Mouse (Mus musculus) small intestine, adult 2 months (tissue): ENCODE measurements around the gene Slc11a2. TPM values are rescaled to one million over a fixed set of nuclear protein-coding genes. Genes with fewer than 3 reads are reported as not detected.
"Not testable (repeated sequence)": the region's sequence is repeated elsewhere in the genome, so short reads cannot be mapped to it uniquely, and the experiment has no call there.

Experiments used
- H3K27ac ChIP-seq: fragments of 200-500 bp; 2 replicates; pipeline ENCODE4 v1.5.1; 2012; ENCODE audit warnings: low read depth, low read length, control low read depth, inconsistent platforms; ENCODE audit not compliant: insufficient read depth
- H3K27me3 ChIP-seq: fragments of 200-500 bp; 2 replicates; pipeline ENCODE4 v1.6.1; 2012; ENCODE audit warnings: mild to moderate bottlenecking, moderate library complexity, low read length, inconsistent platforms; ENCODE audit not compliant: control insufficient read depth, insufficient read depth
- H3K36me3 ChIP-seq: fragments of 200-500 bp; 2 replicates; pipeline ENCODE4 v1.6.1; 2012; ENCODE audit warnings: mild to moderate bottlenecking, low read length, control low read depth, inconsistent platforms; ENCODE audit not compliant: control insufficient read depth, insufficient read depth
- H3K4me1 ChIP-seq: fragments of 200-500 bp; 2 replicates; pipeline ENCODE4 v1.6.1; 2012; ENCODE audit warnings: low read length, inconsistent platforms, mixed read lengths; ENCODE audit not compliant: control insufficient read depth, insufficient read depth, insufficient read length
- H3K4me3 ChIP-seq: fragments of 200-500 bp; 2 replicates; pipeline ENCODE4 v1.5.1; 2012; ENCODE audit warnings: low read depth, mild to moderate bottlenecking, control low read depth, inconsistent platforms, low read length, moderate library complexity
- CTCF ChIP-seq: fragments of 200-500 bp; IDR thresholded peaks from 2 replicates; pipeline ENCODE4 v1.5.1; 2012; ENCODE audit warnings: low read depth, mild to moderate bottlenecking, control low read depth, inconsistent platforms, low read length, moderate library complexity, mixed read lengths; ENCODE audit not compliant: insufficient replicate concordance, insufficient read length; ENCODE audit errors: extremely low read depth
- POLR2A ChIP-seq: fragments of 200-500 bp; IDR thresholded peaks from 2 replicates; pipeline ENCODE4 v1.6.1; 2012; ENCODE audit warnings: low read depth, mild to moderate bottlenecking, control low read depth, inconsistent platforms, low read length, moderate library complexity
- WGBS: fragments of 180-500 bp; shearing (Covaris S2); methylation state at CpG from one replicate; pipeline ENCODE4 v1.1.7; 2018; 5-methylcytosine and 5-hydroxymethylcytosine counted together
- polyA plus RNA-seq: library from polyadenylated mRNA; depleted of rRNA; stranded (reverse); fragments of >200 nt; gene quantifications from 2 replicates; pipeline ENCODE4 v1.2.3, GENCODE M21; 2012; rRNA removed

Gene Slc11a2
- polyA plus RNA-seq, 1 experiment, result 39.4 TPM

- Histone ChIP-seq H3K4me1 (no peaks in the 10 kb centered on the region), H3K36me3 (no peaks in the 10 kb centered on the region), H3K27ac (no peak within 1 kb of the TSS), H3K4me3 (no peak within 1 kb of the TSS), H3K27me3 (peaks cover 15% of the 10 kb centered on the region)
- 60% methylated on average over 10 of the region's 10 CpGs for WGBS
- TF ChIP-seq CTCF, result no peak
- no peak for TF ChIP-seq POLR2A
Observed at GRCm38 (mm10) chr15:100352711-100353250, 72.1 kb downstream of the Slc11a2 start, which contains the start of the genes Methig1 and Mettl7a2. Methig1 (plus strand) TSS chr15:100353149. Mettl7a2 (plus strand) TSS chr15:100353200.

DNA sequence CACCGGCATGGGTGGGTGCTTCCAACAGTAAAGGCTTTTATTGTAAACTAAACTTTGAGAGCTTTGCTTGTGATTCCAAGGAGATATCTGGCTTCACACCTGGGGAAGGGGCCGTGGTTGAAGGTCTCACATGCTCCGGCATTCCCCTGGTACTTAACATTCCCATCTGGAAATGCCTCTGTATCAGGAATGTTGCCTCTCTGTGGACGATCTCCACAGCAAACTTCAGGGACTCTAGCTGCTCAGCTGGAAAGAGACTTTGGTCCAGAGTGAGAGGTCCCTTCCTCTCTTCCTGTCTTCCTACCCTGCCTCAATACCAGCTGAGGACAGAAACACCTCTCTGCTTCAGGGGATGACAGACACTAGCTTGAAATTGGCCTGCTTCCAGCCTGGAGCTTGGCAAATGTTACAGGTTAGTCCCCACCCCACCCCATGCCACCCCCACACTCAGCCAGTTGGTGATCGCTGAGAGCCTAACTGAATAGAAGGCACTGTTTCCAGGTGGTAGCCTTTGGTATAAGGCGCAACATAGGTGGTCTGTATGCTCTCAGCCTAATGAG, 73.3 kb downstream of the Slc11a2 start:
- no peak overlapping the region for H3K4me3 ChIP-seq
- WGBS, result 51% methylated on average over 6 of the region's 6 CpGs
- H3K36me3 ChIP-seq, result no peaks in the 10 kb centered on the region
- TF ChIP-seq CTCF, result no peak
- TF ChIP-seq POLR2A, result no peak
- H3K27me3 ChIP-seq, result peaks cover 15% of the 10 kb centered on the region
- no peak overlapping the region for H3K27ac ChIP-seq
- H3K4me1 ChIP-seq, result no peaks in the 10 kb centered on the region

- H3K27ac ChIP-seq, result no peak overlapping the region
- H3K4me1 ChIP-seq, result no peaks in the 10 kb centered on the region
- TF ChIP-seq CTCF (no peak), POLR2A (no peak)
- WGBS, result 46% methylated on average over 2 of the region's 2 CpGs
- H3K4me3 ChIP-seq, result no peak overlapping the region
- H3K36me3 ChIP-seq, result no peaks in the 10 kb centered on the region
- H3K27me3 ChIP-seq, result peaks cover 18% of the 10 kb centered on the region
Observed at GRCm38 (mm10) chr15:100349496-100349895, 75.4 kb downstream of the Slc11a2 start.

DNA sequence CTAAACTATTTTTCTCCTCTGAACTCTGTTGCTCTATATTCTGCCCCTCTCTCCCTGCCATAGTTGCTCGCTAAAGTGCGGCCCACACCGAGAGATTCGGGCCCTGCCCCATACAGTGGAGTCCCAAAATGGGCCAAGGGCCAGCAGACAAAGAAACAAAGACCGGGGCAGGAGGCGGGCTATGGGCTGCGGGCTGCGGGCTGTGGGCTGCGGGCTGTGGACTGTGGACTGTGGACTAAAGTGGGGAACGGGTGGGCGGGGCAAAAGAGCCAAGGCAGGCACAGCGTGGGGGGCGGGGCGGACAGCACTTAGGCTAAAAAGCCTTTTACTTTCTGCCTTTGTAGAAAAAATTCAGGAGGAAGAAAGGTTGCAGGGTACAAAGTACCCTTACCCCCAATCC, 78.1 kb downstream of the Slc11a2 start:
- Histone ChIP-seq H3K4me1 (no peaks in the 10 kb centered on the region), H3K4me3 (no peak overlapping the region), H3K27me3 (peaks cover 14% of the 10 kb centered on the region), H3K36me3 (no peaks in the 10 kb centered on the region), H3K27ac (no peak overlapping the region)
- WGBS, result 45% methylated on average over 14 of the region's 14 CpGs
- TF ChIP-seq POLR2A, result no peak
- TF ChIP-seq CTCF, result no peak

GRCm38 (mm10) chr15:100345484-100345883, 79.4 kb downstream of the Slc11a2 start:
- H3K4me3 ChIP-seq, result no peak overlapping the region
- no peak overlapping the region for H3K27ac ChIP-seq
- H3K4me1 ChIP-seq, result no peaks in the 10 kb centered on the region
- peaks cover 6% of the 10 kb centered on the region for H3K27me3 ChIP-seq
- TF ChIP-seq POLR2A (no peak), CTCF (no peak)
- H3K36me3 ChIP-seq, result no peaks in the 10 kb centered on the region

- not testable (repeated sequence) for H3K27me3 ChIP-seq, H3K4me1 ChIP-seq, H3K36me3 ChIP-seq, H3K27ac ChIP-seq, H3K4me3 ChIP-seq
- 69% methylated on average over 5 of the region's 5 CpGs for WGBS
Observed at GRCm38 (mm10) chr15:100341314-100341980, 83.4 kb downstream of the Slc11a2 start.

Other genes with a start within 250 kb of the Slc11a2 start
- gene Atf1, start 197.3 kb downstream of the Slc11a2 start, polyA plus RNA-seq, result 24.4 and 41.8 TPM in 2 replicates
- not detected in 2 replicates for gene Tmprss12, start 144.2 kb downstream of the Slc11a2 start, polyA plus RNA-seq
- gene Mettl7a1, start 120.9 kb downstream of the Slc11a2 start, polyA plus RNA-seq, result 12.7 and 16.4 TPM in 2 replicates
- not detected in 2 replicates for gene Mettl7a3, start 90.1 kb downstream of the Slc11a2 start, polyA plus RNA-seq
- gene Methig1, start 71.9 kb downstream of the Slc11a2 start, polyA plus RNA-seq, result not detected in 2 replicates
- gene Mettl7a2, start 71.9 kb downstream of the Slc11a2 start, polyA plus RNA-seq, result not detected in 2 replicates
- not detected in 2 replicates for gene Higd1c, start 60.5 kb downstream of the Slc11a2 start, polyA plus RNA-seq
- 0.13 and 0.20 TPM in 2 replicates for gene Gm5475, start 2.9 kb downstream of the Slc11a2 start, polyA plus RNA-seq
- gene Letmd1, start 44.0 kb upstream of the Slc11a2 start, polyA plus RNA-seq, result 16.3 and 26.1 TPM in 2 replicates
- 0.62 and 0.96 TPM in 2 replicates for gene Csrnp2, start 70.4 kb upstream of the Slc11a2 start, polyA plus RNA-seq
- 1.7 and 2.1 TPM in 2 replicates for gene Tfcp2, start 126.9 kb upstream of the Slc11a2 start, polyA plus RNA-seq
- 7.2 and 12.0 TPM in 2 replicates for gene Pou6f1, start 174.9 kb upstream of the Slc11a2 start, polyA plus RNA-seq
- 597 and 1,087 TPM in 2 replicates for gene Dazap2, start 190.3 kb upstream of the Slc11a2 start, polyA plus RNA-seq
- 154 and 384 TPM in 2 replicates for gene Smagp, start 211.9 kb upstream of the Slc11a2 start, polyA plus RNA-seq
- gene Bin2, start 244.5 kb upstream of the Slc11a2 start, polyA plus RNA-seq, result 6.6 and 13.0 TPM in 2 replicates